Mouse (Mus musculus) left cerebral cortex, adult 18-20 months (tissue): ENCODE measurements at regions not wholly inside any gene's neighbourhood (a gene's known extent, or its start where the extent isn't known, plus 50 kb on each side); places are given as distances from the start of the nearest gene placed in this dataset.
A peak's percentile ranks its signal among the peaks of the same experiment; 100 is the strongest.

Experiments
- DNase-seq, 2 experiments: peaks; one replicate each; pipeline ENCODE4 v3.0.0; 2021 to 2022; ENCODE audit warnings: low spot score in 2 of 2, mixed read lengths in 1 of 2

DNA sequence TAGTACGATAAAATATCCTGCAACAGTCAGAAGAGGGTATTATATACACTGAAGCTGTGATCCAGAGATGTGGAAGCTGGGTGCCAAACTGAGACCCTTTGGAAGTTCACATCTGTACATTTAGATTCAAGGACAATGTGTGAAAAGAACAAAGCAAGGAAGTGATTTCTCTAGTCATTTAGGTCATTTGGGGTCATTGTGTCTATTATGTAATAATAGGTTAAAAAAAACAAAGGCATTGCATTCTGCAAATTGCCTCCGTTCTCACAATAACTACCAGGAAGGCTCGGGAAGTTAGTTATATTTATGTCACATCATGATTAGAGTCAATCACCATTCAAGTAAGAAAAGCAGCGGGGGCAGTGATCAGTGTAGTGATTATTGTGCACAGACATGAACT lies 563.3 kb downstream of the Trim52 start:
- no peak for DNase-seq

GRCm38 (mm10) chr14:106677970-106678369 lies 572.0 kb downstream of the Trim52 start:
- no peak for DNase-seq

- DNase-seq: no peak
Observed at GRCm38 (mm10) chr14:106681193-106681592, 575.2 kb downstream of the Trim52 start.

DNA sequence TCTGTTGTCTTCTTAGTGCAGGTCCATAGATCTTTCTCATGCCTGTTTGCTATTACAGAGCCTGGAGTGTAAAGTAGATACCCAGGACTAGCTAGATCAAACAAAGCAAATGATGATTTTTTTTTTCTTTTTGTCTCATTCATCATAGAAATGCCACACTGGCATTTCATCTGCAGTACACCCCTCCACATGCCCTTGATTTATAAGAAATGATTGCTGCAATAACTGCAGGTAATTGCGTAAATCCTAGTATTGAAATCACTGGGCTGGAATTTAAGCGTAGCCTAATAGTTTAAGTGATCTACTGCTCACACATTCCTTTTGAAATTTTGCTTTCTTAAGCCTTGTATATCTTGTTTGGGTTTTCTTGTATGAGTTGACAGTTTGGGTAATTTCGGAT lies 581.4 kb downstream of the Trim52 start:
- DNase-seq: no peak

DNA sequence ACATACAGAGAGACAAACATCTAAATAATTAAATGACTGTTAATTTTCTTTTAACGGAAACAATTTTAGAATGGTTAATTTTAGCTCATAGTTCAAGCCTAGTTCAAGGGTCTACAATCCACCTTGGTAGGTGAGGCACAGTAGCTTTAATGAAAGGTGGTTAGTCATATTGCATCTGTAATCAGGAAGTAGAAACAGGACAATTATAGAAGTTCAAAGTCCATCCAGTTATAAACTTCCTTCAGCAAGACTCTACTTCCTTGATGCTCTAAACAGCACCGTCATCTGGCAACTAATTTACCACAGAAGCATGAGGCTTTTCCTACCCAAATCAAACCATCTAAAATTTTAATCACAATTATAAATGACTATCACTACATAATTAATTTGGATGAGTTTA lies 608.0 kb downstream of the Trim52 start:
- no peak for DNase-seq

DNA sequence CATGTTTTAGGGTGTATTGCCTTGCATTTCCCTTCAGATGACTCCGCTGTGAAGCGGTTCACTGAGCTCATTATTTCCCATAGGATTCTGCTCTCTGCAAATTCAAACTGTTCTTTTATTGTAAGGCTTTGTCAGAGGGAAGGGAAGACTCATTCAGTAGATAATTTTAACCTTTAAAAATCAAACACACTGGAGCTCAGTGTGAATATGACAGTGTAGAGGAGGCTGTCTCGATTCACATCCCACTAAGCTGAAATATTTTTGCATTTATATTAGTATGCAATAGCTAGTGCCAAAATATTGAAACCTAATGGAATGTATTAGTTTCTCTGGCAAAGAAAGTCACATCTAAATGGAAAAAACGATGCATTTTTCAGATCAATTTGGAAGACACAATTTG lies 627.8 kb downstream of the Trim52 start:
- DNase-seq: no peak

- DNase-seq: no peak
Observed at GRCm38 (mm10) chr14:106740857-106741256, 634.9 kb downstream of the Trim52 start.

- no peak for DNase-seq
Observed at GRCm38 (mm10) chr14:106760150-106760549, 654.2 kb downstream of the Trim52 start.

GRCm38 (mm10) chr14:106763089-106763605 lies 657.1 kb downstream of the Trim52 start:
- DNase-seq: no peak

DNA sequence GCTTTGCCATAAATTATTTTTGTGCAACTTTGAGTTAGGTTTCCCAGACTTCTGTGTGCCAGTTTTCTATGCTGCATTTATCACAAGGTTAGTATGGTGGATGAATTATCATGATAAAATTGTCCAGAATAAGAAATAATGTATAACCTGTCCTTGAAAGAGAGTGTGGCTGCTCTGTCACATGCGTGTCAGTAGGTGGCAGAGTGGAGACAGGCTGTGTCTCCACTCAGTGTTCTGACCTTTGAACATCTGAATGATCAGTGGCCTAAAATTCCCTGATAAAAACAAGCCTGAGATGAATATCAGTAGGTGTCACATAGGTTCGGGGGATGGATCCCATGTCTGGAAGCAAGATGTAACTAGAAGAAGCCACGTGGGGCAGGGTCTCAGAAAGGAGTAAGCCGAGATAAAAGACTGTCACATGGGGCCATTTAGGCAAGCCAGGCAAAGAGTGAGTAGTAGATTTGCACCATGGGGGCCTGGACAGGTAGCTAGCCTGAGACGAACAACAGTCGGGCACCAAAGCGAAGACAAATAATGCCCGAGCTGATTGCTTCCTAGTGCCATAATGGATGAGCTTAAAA lies 660.0 kb downstream of the Trim52 start:
- peak in 1 of 2 experiments; percentile 2 for DNase-seq
